Mouse (Mus musculus): Measurements from ENCODE around the gene Tshz2. TPM values are rescaled to one million over a fixed set of nuclear protein-coding genes. Genes with fewer than 3 reads are reported as not detected.

The Tshz2 gene
- polyA plus RNA-seq, 1 experiment, result not detected

GRCm38 (mm10) chr2:170120139-170121027 lies 487.6 kb downstream of the Tshz2 start:
- TF ChIP-seq USF1 (IDR thresholded peaks at IDR 0.05; ENCODE audit: low read depth), result peak; percentile 85
- no peak for TF ChIP-seq MAX (IDR thresholded peaks at IDR 0.05)
- peak; percentile 4 for TF ChIP-seq MYOD1 (IDR thresholded peaks at IDR 0.05; ENCODE audit: control insufficient read depth, insufficient read length, low read depth)
- TF ChIP-seq CTCF (IDR thresholded peaks at IDR 0.05; ENCODE audit: control insufficient read depth, insufficient read depth, insufficient read length), result no peak
- TF ChIP-seq MYOG (IDR thresholded peaks at IDR 0.05; ENCODE audit: control insufficient read depth, extremely low read depth, insufficient read length), result no peak
- peak; percentile 77 for TF ChIP-seq CEBPB (IDR thresholded peaks at IDR 0.05; ENCODE audit: low read depth)
- peak; percentile 72 for TF ChIP-seq FOSL1 (IDR thresholded peaks at IDR 0.05; ENCODE audit: insufficient read depth, low read length, poor library complexity, severe bottlenecking)
- Histone ChIP-seq H3K36me3 (ENCODE audit: control insufficient read depth, insufficient read depth) (peaks cover 43% of the 10 kb centered on the region), H3K79me2 (ENCODE audit: control insufficient read depth, insufficient read depth) (peaks cover 71% of the 10 kb centered on the region), H3ac (ENCODE audit: control insufficient read depth, insufficient read length, low read depth) (no peak overlapping the region), H3K79me3 (ENCODE audit: low read depth) (peaks cover 24% of the 10 kb centered on the region), H3K4me3 (ENCODE audit: insufficient read depth, poor library complexity, severe bottlenecking) (no peak overlapping the region), H3K27me3 (ENCODE audit: control insufficient read depth, insufficient read depth, insufficient read length) (no peaks in the 10 kb centered on the region)

Other genes starting within 250 kb of the Tshz2 start
- gene Gm11011, start 45.3 kb upstream of the Tshz2 start, polyA plus RNA-seq (2012; fragmentation: generic; extraction: Trizol), result not detected